Mouse (Mus musculus): ENCODE results near the gene Ints1. TPM values are rescaled to one million over a fixed set of nuclear protein-coding genes. Genes with fewer than 3 reads are reported as not detected.

Ints1 gene
- 56.5 and 72.9 TPM in 2 replicates for polyA plus RNA-seq (2012; rRNA removed)

- TF ChIP-seq POLR2A (IDR thresholded peaks at IDR 0.05; ENCODE audit: borderline replicate concordance, extremely low read depth, insufficient read depth, insufficient read length, poor library complexity, severe bottlenecking) (peak; percentile 42; the same call in 1 of the 2 replicates), CTCF (IDR thresholded peaks at IDR 0.05; ENCODE audit: borderline replicate concordance, extremely low read depth, insufficient read depth, insufficient read length) (peak; percentile 99)
- DNase-seq (ENCODE audit: low read depth), result peak; percentile 98
Measured at GRCm38 (mm10) chr5:139775216-139775926, at the start of gene Ints1. Gene Ints1 (minus strand): TSS chr5:139775674.

DNA sequence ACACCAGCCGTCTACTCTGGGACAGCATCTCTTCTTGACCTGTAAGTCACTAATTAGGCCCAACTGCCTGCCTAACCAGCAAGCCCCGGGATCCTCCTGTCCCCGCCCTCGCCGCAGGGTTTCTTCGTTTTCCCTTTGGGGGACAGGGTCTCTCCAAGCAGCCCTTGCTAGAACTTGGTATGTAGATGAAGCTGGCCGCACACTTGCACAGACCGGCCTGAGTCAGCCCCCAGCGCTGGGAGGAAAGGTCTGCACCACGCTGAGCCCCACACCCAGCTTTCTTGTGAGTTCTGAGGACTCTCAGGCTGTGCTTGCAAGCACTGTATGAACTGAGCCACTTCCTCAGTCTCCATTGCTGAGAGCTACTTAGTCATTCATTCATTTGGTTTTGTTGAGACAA, 49.1 kb upstream of the Ints1 start:
- TF ChIP-seq POLR2A (IDR thresholded peaks at IDR 0.05; ENCODE audit: borderline replicate concordance, extremely low read depth, insufficient read depth, insufficient read length, poor library complexity, severe bottlenecking) (no peak), CTCF (IDR thresholded peaks at IDR 0.05; ENCODE audit: borderline replicate concordance, extremely low read depth, insufficient read depth, insufficient read length) (no peak)
- DNase-seq (ENCODE audit: low read depth), result no peak

GRCm38 (mm10) chr5:139821466-139822459, 46.3 kb upstream of the Ints1 start:
- no peak for DNase-seq (ENCODE audit: low read depth)
- TF ChIP-seq POLR2A (IDR thresholded peaks at IDR 0.05; ENCODE audit: borderline replicate concordance, extremely low read depth, insufficient read depth, insufficient read length, poor library complexity, severe bottlenecking), result no peak
- no peak for TF ChIP-seq CTCF (IDR thresholded peaks at IDR 0.05; ENCODE audit: borderline replicate concordance, extremely low read depth, insufficient read depth, insufficient read length)

DNA sequence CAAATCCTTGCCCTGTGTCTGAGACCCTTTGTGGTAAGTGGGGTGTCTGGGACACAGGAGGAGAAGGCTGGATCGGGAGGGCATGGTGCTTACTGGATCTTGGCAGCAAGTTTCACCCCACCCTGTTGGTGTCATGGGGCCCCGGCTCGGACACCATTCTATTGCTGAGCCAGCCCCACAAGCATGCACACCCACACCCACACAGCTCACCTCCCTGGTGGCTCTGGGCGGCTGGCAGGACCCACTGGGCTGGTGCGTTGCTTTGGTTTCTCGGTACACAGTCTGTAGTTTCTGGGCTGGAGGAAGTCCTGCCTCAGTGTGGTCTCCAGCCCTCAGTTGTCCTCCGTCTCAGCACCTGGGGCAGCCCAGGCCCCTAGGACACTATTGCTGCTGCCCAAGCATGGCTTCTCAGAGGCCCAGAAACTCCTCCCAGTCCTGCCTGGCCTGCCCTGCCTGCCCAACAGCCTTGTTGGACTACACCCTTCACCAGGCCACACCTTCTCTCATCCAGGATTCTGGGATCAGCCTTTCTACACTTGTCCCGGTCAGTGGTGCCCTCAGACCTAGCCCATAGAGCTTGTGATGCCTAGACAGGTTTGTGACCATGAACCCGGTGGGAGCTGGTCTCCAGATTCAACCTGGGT, 44.2 kb upstream of the Ints1 start, which contains the start of gene Tmem184a:
Gene Tmem184a (minus strand): TSS at position 380 of the 644 bp plus-strand sequence.
- no peak for DNase-seq (ENCODE audit: low read depth)
- TF ChIP-seq CTCF (IDR thresholded peaks at IDR 0.05; ENCODE audit: borderline replicate concordance, extremely low read depth, insufficient read depth, insufficient read length) (no peak), POLR2A (IDR thresholded peaks at IDR 0.05; ENCODE audit: borderline replicate concordance, extremely low read depth, insufficient read depth, insufficient read length, poor library complexity, severe bottlenecking) (no peak)

DNA sequence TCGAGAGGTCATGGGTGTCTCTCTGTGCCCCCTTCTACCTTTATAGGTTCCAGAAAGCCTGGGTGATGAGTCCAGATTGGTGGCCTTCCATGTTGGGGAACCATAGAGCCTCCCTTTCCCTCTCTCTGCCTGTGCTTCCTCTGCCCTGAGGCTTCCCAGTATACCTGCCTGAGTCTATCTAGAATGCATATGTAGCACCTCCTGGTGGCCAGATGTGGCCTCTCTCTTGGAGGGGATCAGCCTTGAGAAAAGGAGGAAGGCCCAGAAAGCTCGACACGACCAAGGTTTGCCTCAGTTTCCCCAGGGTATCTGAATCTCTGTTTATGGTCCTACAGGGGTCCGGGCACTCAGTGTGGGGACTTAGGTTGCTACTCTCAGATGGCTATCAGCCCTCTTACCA, 43.3 kb upstream of the Ints1 start:
- TF ChIP-seq POLR2A (IDR thresholded peaks at IDR 0.05; ENCODE audit: borderline replicate concordance, extremely low read depth, insufficient read depth, insufficient read length, poor library complexity, severe bottlenecking), result no peak
- peak; percentile 64; the same call in 1 of the 2 replicates for TF ChIP-seq CTCF (IDR thresholded peaks at IDR 0.05; ENCODE audit: borderline replicate concordance, extremely low read depth, insufficient read depth, insufficient read length)
- DNase-seq (ENCODE audit: low read depth), result peak; percentile 43

DNA sequence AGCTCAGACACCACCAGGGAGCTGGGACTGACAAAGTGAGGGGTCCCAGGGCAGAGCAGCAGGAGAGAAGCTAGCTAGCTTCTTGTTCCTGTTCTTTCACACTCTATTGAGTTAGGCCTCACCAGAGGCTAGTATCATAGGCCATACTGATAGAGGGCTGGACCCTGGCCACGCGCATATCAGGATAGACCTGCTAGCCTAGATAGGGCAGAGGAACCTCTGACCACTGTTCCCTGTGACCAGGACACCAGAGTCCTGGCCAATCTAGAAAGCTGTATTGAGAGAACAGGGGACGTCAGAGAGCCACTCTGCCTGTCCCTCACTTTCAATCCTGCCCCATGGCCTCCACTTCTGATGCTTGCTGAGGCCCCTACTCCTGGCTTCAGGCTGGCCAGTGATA, 42.6 kb upstream of the Ints1 start:
- no peak for DNase-seq (ENCODE audit: low read depth)
- TF ChIP-seq CTCF (IDR thresholded peaks at IDR 0.05; ENCODE audit: borderline replicate concordance, extremely low read depth, insufficient read depth, insufficient read length), result no peak
- TF ChIP-seq POLR2A (IDR thresholded peaks at IDR 0.05; ENCODE audit: borderline replicate concordance, extremely low read depth, insufficient read depth, insufficient read length, poor library complexity, severe bottlenecking), result no peak

- TF ChIP-seq CTCF (IDR thresholded peaks at IDR 0.05; ENCODE audit: borderline replicate concordance, extremely low read depth, insufficient read depth, insufficient read length) (peak; percentile 74), POLR2A (IDR thresholded peaks at IDR 0.05; ENCODE audit: borderline replicate concordance, extremely low read depth, insufficient read depth, insufficient read length, poor library complexity, severe bottlenecking) (no peak)
Measured at GRCm38 (mm10) chr5:139817292-139817691, 41.8 kb upstream of the Ints1 start.

DNA sequence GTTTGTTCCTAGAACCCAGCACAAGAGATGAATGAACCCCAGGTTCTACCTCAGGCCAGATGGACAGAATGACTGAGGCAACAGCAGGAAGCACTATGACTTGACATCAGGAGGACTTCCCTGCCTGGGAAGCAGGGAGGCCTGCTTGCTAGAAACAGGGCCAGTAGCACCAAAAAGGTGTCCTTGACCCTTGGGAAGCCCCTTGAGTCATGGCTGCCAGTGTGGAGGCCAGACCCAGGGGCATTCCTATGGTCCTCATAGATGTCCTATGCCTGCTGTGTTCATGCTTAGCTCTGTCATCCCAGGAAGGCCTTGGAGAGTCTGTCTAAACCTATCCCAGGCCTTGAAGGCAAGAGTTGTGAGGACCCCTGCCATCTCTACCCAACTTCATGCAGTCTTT, 41.0 kb upstream of the Ints1 start:
- no peak for TF ChIP-seq CTCF (IDR thresholded peaks at IDR 0.05; ENCODE audit: borderline replicate concordance, extremely low read depth, insufficient read depth, insufficient read length)
- TF ChIP-seq POLR2A (IDR thresholded peaks at IDR 0.05; ENCODE audit: borderline replicate concordance, extremely low read depth, insufficient read depth, insufficient read length, poor library complexity, severe bottlenecking), result no peak

More at GRCm38 (mm10) chr5:139817292-139817691, 41.8 kb upstream of the Ints1 start:
- peak; percentile 23 for DNase-seq (ENCODE audit: low read depth)

DNA sequence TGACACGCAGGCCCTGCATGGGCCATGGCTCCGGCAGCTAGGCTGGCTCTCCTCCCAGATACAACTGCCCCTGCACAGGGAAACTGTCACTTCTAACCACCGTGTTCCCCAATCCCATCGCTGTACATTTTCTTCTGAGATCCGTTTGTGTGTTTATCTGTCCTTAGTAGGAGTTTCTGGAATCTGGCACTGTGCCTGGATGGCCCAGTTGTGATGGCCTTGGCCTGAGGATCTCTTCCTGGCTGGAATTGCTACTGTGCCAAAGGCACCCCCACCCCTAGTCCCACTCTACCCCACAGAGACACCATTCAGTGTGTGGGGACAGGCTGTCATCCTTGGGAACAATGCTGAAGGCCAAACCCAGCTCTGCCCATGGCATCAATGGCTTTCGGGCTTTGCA, 40.5 kb upstream of the Ints1 start:
- no peak for DNase-seq (ENCODE audit: low read depth)
- TF ChIP-seq CTCF (IDR thresholded peaks at IDR 0.05; ENCODE audit: borderline replicate concordance, extremely low read depth, insufficient read depth, insufficient read length) (no peak), POLR2A (IDR thresholded peaks at IDR 0.05; ENCODE audit: borderline replicate concordance, extremely low read depth, insufficient read depth, insufficient read length, poor library complexity, severe bottlenecking) (no peak)

More for the DNA sequence above, 41.0 kb upstream of the Ints1 start:
- DNase-seq (ENCODE audit: low read depth), result no peak

DNA sequence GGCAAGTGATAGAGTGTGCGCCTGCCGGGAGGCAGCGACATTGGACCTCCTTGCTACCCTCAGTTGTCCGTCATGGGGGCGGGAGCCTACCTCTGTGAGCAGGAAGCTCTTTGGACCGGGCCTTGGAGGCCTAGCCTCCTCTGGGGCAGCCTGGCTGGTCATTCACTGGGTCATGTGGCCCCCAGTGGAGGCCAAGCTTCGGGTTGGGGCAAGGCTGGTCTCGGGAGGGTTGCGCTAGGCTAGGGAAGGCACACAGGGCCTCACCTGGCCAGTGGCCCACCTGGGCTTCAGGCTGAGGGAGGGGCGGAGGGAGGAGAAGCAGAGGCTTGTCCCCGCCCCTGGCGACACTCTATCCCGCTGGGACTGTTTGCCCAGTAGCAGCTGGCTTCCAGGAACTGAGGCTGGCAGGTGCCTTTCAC, 38.5 kb upstream of the Ints1 start:
- TF ChIP-seq POLR2A (IDR thresholded peaks at IDR 0.05; ENCODE audit: borderline replicate concordance, extremely low read depth, insufficient read depth, insufficient read length, poor library complexity, severe bottlenecking) (no peak), CTCF (IDR thresholded peaks at IDR 0.05; ENCODE audit: borderline replicate concordance, extremely low read depth, insufficient read depth, insufficient read length) (no peak)
- DNase-seq (ENCODE audit: low read depth), result no peak

DNA sequence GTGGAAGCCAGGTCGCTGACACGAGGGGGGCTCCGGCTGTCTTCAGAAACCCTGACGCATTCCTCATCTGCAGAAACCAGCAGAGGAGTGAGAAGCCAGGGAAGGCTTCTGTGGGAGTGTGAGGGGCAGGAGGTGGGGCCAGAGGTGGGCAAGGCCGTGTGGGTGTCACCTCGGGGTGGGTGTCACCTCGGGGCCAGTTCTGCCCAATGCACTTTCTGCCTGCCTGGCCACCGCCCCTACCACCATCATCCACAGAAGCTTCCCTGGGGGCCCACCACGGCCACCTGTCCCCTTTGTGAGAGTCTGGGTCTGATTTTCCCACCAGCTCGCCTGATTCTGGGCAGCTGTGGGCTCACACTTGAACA, 37.6 kb upstream of the Ints1 start:
- no peak for DNase-seq (ENCODE audit: low read depth)
- TF ChIP-seq CTCF (IDR thresholded peaks at IDR 0.05; ENCODE audit: borderline replicate concordance, extremely low read depth, insufficient read depth, insufficient read length) (no peak), POLR2A (IDR thresholded peaks at IDR 0.05; ENCODE audit: borderline replicate concordance, extremely low read depth, insufficient read depth, insufficient read length, poor library complexity, severe bottlenecking) (no peak)

Measured in brain, embryonic 14.5 days (tissue).